Mouse (Mus musculus): ENCODE data around the gene Atg101.

Gene Atg101

GRCm38 (mm10) chr15:101333165-101333564 is 49.1 kb downstream of the Atg101 start:
- no peak for DNase-seq (ENCODE audit: low read depth, low spot score)

- no peak for DNase-seq (ENCODE audit: low read depth, low spot score)
Observed at GRCm38 (mm10) chr15:101333648-101334047, 49.6 kb downstream of the Atg101 start.

DNA sequence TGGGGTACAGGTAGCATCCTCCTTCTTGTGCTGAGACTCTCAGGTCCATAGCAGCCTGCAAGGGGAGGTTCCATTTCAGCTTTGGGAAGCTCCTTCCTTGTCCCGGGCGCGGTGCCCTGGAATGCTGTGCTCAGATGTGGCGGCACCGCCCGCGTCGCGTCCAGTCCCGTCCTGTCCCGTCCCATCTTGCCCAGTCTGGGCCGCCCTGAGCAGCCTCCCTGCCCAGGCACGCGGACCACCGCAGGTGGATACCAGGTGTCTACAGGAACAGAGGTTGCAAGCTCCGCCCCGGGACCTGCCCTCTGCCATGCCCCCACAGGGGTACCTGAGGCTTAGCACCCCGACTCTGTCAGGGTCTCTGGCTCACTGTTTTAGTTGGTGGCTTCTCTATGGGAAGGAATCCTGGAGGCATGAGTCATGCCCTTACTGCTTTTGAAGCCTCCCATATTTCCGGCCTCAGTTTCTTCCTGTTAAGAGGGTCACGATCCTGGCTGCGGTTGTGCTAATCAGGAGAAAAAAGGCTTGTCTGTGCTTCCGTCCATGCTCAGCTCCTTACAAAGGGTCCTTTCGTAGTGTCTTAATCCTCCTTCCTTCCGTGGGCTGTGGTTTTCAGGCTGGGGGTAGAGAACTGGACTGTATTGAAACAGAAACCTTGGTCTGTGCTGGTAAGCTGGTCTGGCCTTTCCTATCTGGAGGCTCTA is 52.6 kb downstream of the Atg101 start:
- DNase-seq (ENCODE audit: low read depth, low spot score) = no peak

DNA sequence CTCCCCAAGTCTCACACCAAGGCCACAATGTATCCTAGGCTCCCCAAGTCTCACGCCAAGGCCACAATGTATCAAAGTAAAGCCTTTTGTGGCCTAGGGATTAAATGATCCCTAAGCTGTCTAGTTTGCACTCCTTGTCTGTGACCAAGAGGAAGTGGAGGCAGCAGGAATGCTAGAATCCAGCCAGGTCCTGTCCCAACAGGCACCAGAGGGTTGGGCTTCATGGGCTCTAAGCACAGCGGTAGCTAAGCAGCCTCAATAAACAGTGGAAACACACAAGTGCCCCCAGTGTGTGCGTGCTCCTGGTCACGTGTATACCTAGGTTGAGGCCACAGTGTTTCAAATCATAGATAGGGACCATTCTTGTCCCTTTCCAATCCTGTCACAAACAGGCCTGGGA is 54.3 kb downstream of the Atg101 start:
- DNase-seq (ENCODE audit: low read depth, low spot score) = no peak

DNA sequence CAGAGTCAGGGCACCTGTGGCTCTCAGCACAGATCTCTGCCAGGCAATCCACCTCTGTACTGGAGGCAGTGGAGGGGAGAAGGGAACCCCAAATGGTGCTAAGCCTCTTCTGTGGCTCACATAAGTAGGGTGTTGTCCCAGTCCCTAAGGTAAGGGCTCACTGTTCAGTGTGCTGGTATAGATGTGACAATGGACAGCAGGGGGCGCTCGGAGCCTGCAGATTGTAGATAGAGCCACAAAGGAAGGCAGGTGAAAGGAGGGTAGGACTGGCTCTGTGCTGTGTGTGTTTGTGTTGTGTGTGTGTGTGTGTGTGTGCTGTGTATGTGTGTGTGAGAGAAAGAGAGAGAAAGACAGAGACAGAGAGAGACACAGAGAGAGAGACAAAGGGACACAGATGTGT is 55.5 kb downstream of the Atg101 start:
- peak; percentile 71 for DNase-seq (ENCODE audit: low read depth, low spot score)
